Mouse (Mus musculus): Measurements from ENCODE around the gene Elavl1.
A peak's percentile ranks its signal among the peaks of the same experiment; 100 is the strongest.
"Not testable (repeated sequence)": the region's sequence is repeated elsewhere in the genome, so short reads cannot be mapped to it uniquely, and the experiment has no call there.

Elavl1 gene

GRCm38 (mm10) chr8:4324983-4325750, at the start of gene Elavl1, which contains the start of gene Ccl25:
TSS of gene Elavl1 (minus strand) at chr8:4325413.
TSS of gene Ccl25 (plus strand) at chr8:4325210.
- peak; percentile 97 to 98 for DNase-seq (ENCODE audit: low spot score in 2 of 2)

GRCm38 (mm10) chr8:4372657-4373056, 47.4 kb upstream of the Elavl1 start:
- no peak for DNase-seq (ENCODE audit: low spot score in 2 of 2)

- DNase-seq (ENCODE audit: low spot score in 2 of 2), result peak in 1 of 2 experiments; percentile 9
These were observed 44.9 kb upstream of the Elavl1 start for GRCm38 (mm10) chr8:4370078-4370477.

GRCm38 (mm10) chr8:4368470-4368869, 43.3 kb upstream of the Elavl1 start:
- DNase-seq (ENCODE audit: low spot score in 2 of 2), result no peak

- DNase-seq (ENCODE audit: low spot score in 2 of 2), result peak in 1 of 2 experiments; percentile 11
These were observed 42.6 kb upstream of the Elavl1 start for GRCm38 (mm10) chr8:4367808-4368207.

- DNase-seq (ENCODE audit: low spot score in 2 of 2), result no peak
These were observed 41.0 kb upstream of the Elavl1 start for GRCm38 (mm10) chr8:4366189-4366588.

- DNase-seq (ENCODE audit: low spot score in 2 of 2), result no peak
These were observed 35.7 kb upstream of the Elavl1 start for GRCm38 (mm10) chr8:4360922-4361321.

- DNase-seq (ENCODE audit: low spot score in 2 of 2), result no peak
These were observed 34.1 kb upstream of the Elavl1 start for GRCm38 (mm10) chr8:4359362-4359761.

- DNase-seq (ENCODE audit: low spot score in 2 of 2), result no peak
These were observed 30.2 kb upstream of the Elavl1 start for GRCm38 (mm10) chr8:4355455-4355854.

GRCm38 (mm10) chr8:4354516-4354915, 29.3 kb upstream of the Elavl1 start:
- DNase-seq (ENCODE audit: low spot score in 2 of 2), result no peak

GRCm38 (mm10) chr8:4353741-4354140, 28.5 kb upstream of the Elavl1 start:
- DNase-seq (ENCODE audit: low spot score in 2 of 2), result no peak

GRCm38 (mm10) chr8:4352562-4352961, 27.3 kb upstream of the Elavl1 start:
- not testable (repeated sequence) for DNase-seq (ENCODE audit: low spot score in 2 of 2)

GRCm38 (mm10) chr8:4350618-4351017, 25.4 kb upstream of the Elavl1 start:
- no peak for DNase-seq (ENCODE audit: low spot score in 2 of 2)

GRCm38 (mm10) chr8:4349335-4349734, 24.1 kb upstream of the Elavl1 start:
- no peak for DNase-seq (ENCODE audit: low spot score in 2 of 2)

- DNase-seq (ENCODE audit: low spot score in 2 of 2), result no peak
These were observed 23.1 kb upstream of the Elavl1 start for GRCm38 (mm10) chr8:4348275-4348674.

- DNase-seq (ENCODE audit: low spot score in 2 of 2), result no peak
These were observed 22.4 kb upstream of the Elavl1 start for GRCm38 (mm10) chr8:4347661-4348060.

- DNase-seq (ENCODE audit: low spot score in 2 of 2), result no peak
These were observed 15.0 kb upstream of the Elavl1 start for GRCm38 (mm10) chr8:4340207-4340606.

- no peak for DNase-seq (ENCODE audit: low spot score in 2 of 2)
These were observed 10.5 kb upstream of the Elavl1 start for GRCm38 (mm10) chr8:4335678-4336077.

- no peak for DNase-seq (ENCODE audit: low spot score in 2 of 2)
These were observed 8.8 kb upstream of the Elavl1 start for GRCm38 (mm10) chr8:4333966-4334365.

GRCm38 (mm10) chr8:4329000-4329399, 3.8 kb upstream of the Elavl1 start:
- DNase-seq (ENCODE audit: low spot score in 2 of 2), result peak in 1 of 2 experiments; percentile 6

- no peak for DNase-seq (ENCODE audit: low spot score in 2 of 2)
These were observed 481 bp upstream of the Elavl1 start for GRCm38 (mm10) chr8:4325751-4326036.

GRCm38 (mm10) chr8:4324525-4324924, 688 bp downstream of the Elavl1 start:
- DNase-seq (ENCODE audit: low spot score in 2 of 2), result peak in 1 of 2 experiments; percentile 6

GRCm38 (mm10) chr8:4323917-4324316, 1.3 kb downstream of the Elavl1 start:
- DNase-seq (ENCODE audit: low spot score in 2 of 2), result no peak

GRCm38 (mm10) chr8:4322470-4322869, 2.7 kb downstream of the Elavl1 start:
- DNase-seq (ENCODE audit: low spot score in 2 of 2), result peak; percentile 70 to 72
